Mouse (Mus musculus): ENCODE data around the gene Dnajb4.
"Not testable (repeated sequence)": the region's sequence is repeated elsewhere in the genome, so short reads cannot be mapped to it uniquely, and the experiment has no call there.

Gene Dnajb4

GRCm38 (mm10) chr3:152207156-152207555 lies 2.9 kb downstream of the Dnajb4 start:
- DNase-seq: no peak

GRCm38 (mm10) chr3:152204577-152204976 lies 5.5 kb downstream of the Dnajb4 start:
- no peak for DNase-seq

GRCm38 (mm10) chr3:152203996-152204395 lies 6.1 kb downstream of the Dnajb4 start:
- no peak for DNase-seq

GRCm38 (mm10) chr3:152203411-152203810 lies 6.7 kb downstream of the Dnajb4 start:
- no peak for DNase-seq

- no peak for DNase-seq
These were observed 7.2 kb downstream of the Dnajb4 start for GRCm38 (mm10) chr3:152202942-152203341.

GRCm38 (mm10) chr3:152201651-152202050 lies 8.5 kb downstream of the Dnajb4 start:
- no peak for DNase-seq

- no peak for DNase-seq
These were observed 8.9 kb downstream of the Dnajb4 start for GRCm38 (mm10) chr3:152201181-152201580.

GRCm38 (mm10) chr3:152199125-152199524 lies 11.0 kb downstream of the Dnajb4 start:
- no peak for DNase-seq

- DNase-seq: not testable (repeated sequence)
These were observed 12.9 kb downstream of the Dnajb4 start for GRCm38 (mm10) chr3:152197246-152197645.

- DNase-seq: peak; percentile 61 to 71
These were observed 16.4 kb downstream of the Dnajb4 start for GRCm38 (mm10) chr3:152193635-152194097.

- no peak for DNase-seq
These were observed 16.9 kb downstream of the Dnajb4 start for GRCm38 (mm10) chr3:152193177-152193576.

GRCm38 (mm10) chr3:152192238-152192931 lies 17.7 kb downstream of the Dnajb4 start:
- DNase-seq: no peak

- DNase-seq: no peak
These were observed 18.3 kb downstream of the Dnajb4 start for GRCm38 (mm10) chr3:152191791-152192237.

- DNase-seq: no peak
These were observed 19.2 kb downstream of the Dnajb4 start for GRCm38 (mm10) chr3:152190679-152191477.

- no peak for DNase-seq
These were observed 20.8 kb downstream of the Dnajb4 start for GRCm38 (mm10) chr3:152189306-152189705.

GRCm38 (mm10) chr3:152186106-152186505 lies 24.0 kb downstream of the Dnajb4 start:
- no peak for DNase-seq

- no peak for DNase-seq
These were observed 26.6 kb downstream of the Dnajb4 start for GRCm38 (mm10) chr3:152183522-152183921.

GRCm38 (mm10) chr3:152180624-152181023 lies 29.5 kb downstream of the Dnajb4 start:
- no peak for DNase-seq

GRCm38 (mm10) chr3:152179285-152179684 lies 30.8 kb downstream of the Dnajb4 start:
- no peak for DNase-seq

- DNase-seq: no peak
These were observed 31.3 kb downstream of the Dnajb4 start for GRCm38 (mm10) chr3:152178816-152179215.

GRCm38 (mm10) chr3:152172322-152172935 lies 37.7 kb downstream of the Dnajb4 start:
- no peak for DNase-seq

GRCm38 (mm10) chr3:152171862-152172261 lies 38.2 kb downstream of the Dnajb4 start:
- DNase-seq: no peak

GRCm38 (mm10) chr3:152171236-152171635 lies 38.9 kb downstream of the Dnajb4 start:
- DNase-seq: no peak
